Mouse (Mus musculus) cerebellum, adult 2 months (tissue): Measurements from ENCODE around the gene Cops3. TPM values are rescaled to one million over a fixed set of nuclear protein-coding genes. Genes with fewer than 3 reads are reported as not detected.

Source experiments
- DNase-seq, 2 experiments: peaks; one replicate each; pipeline ENCODE4 v3.0.0; 2021
- H3K27ac ChIP-seq: fragments of 200-500 bp; 2 replicates; pipeline ENCODE4 v1.5.1; 2012; ENCODE audit warnings: low read length, control low read depth, inconsistent platforms; ENCODE audit not compliant: insufficient read depth
- H3K27me3 ChIP-seq: fragments of 200-500 bp; 2 replicates; pipeline ENCODE4 v1.6.1; 2012; ENCODE audit warnings: inconsistent platforms, mild to moderate bottlenecking, low read length, moderate library complexity; ENCODE audit not compliant: control insufficient read depth, insufficient read depth
- H3K4me1 ChIP-seq: fragments of 200-500 bp; 2 replicates; pipeline ENCODE4 v1.6.1; 2011; ENCODE audit warnings: low read length; ENCODE audit not compliant: control insufficient read depth, insufficient read depth
- H3K4me3 ChIP-seq: fragments of 200-500 bp; replicated peaks from 2 replicates; pipeline ENCODE3; 2011; ENCODE audit warnings: mild to moderate bottlenecking, low read depth, low read length, control low read depth; ENCODE audit not compliant: insufficient read depth
- CTCF ChIP-seq: fragments of 200-500 bp; IDR thresholded peaks from 2 replicates; pipeline ENCODE4 v1.5.1; 2011; ENCODE audit warnings: low read depth, mild to moderate bottlenecking, control low read depth, low read length, moderate library complexity, borderline replicate concordance; ENCODE audit not compliant: insufficient read depth
- POLR2A ChIP-seq: fragments of 200-500 bp; IDR thresholded peaks from 2 replicates; pipeline ENCODE4 v1.6.1; 2011; ENCODE audit warnings: low read length, control low read depth, borderline replicate concordance; ENCODE audit not compliant: insufficient read depth
- WGBS: fragments of 180-500 bp; shearing (Covaris S2); methylation state at CpG from one replicate; pipeline ENCODE4 v1.1.7; 2018; 5-methylcytosine and 5-hydroxymethylcytosine counted together
- polyA plus RNA-seq: library from polyadenylated mRNA; depleted of rRNA; stranded (reverse); fragments of >200 nt; gene quantifications from 2 replicates; pipeline ENCODE4 v1.2.3, GENCODE M21; 2012; rRNA removed

Cops3 gene
- polyA plus RNA-seq, 1 experiment = 66.8 TPM

DNA sequence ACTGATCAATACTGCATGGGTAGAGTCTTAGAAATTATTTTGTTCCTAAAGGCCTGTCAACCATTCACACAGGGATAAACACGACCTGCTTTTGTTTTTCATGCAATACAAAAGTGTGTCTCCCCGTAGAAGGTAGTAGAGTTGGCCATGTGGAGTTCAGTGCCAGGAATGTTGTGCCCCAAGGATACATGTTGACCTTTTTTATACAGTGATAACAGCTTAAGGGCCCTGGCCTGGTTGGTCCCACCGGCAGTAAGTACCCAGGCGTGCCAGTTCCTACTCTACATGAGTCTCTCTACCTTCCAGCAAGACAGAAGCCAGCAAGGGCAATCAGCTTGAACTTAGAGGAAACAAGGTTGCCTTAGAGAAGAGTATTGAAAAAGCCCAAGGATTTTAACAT is 66.7 kb downstream of the Cops3 start:
- Histone ChIP-seq H3K27me3 (no peaks in the 10 kb centered on the region), H3K27ac (no peak overlapping the region), H3K4me1 (peaks cover 28% of the 10 kb centered on the region), H3K4me3 (no peak overlapping the region)
- TF ChIP-seq CTCF = no peak
- no peak for TF ChIP-seq POLR2A
- peak; percentile 39 to 42 for DNase-seq
- WGBS = 33% methylated on average over 4 of the region's 4 CpGs

DNA sequence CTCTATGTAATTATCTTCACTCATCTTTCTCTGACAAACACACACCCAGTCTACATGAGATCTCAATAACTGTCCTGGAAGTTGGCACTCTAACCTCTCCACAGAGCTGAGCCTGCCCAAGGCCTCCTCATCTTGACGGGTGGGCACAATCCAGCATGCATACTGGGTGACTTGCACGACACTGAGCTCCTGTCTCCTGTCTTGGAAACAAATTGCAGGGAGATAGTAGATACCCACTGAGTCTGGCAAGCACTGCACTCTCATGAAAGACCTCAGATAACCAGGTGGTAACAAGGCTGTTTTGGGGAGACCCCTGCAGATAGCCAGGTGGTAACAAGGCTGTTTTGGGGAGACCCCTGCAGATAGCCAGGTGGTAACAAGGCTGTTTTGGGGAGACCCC is 67.3 kb downstream of the Cops3 start:
- no peak overlapping the region for H3K4me3 ChIP-seq
- DNase-seq = peak; percentile 71 to 80
- WGBS = 13% methylated on average over 2 of the region's 2 CpGs
- H3K27me3 ChIP-seq = no peaks in the 10 kb centered on the region
- H3K27ac ChIP-seq = no peak overlapping the region
- peaks cover 27% of the 10 kb centered on the region for H3K4me1 ChIP-seq
- TF ChIP-seq CTCF = no peak
- TF ChIP-seq POLR2A = no peak

GRCm38 (mm10) chr11:59770753-59771152 is 68.9 kb downstream of the Cops3 start:
- WGBS = 23% methylated on average over 7 of the region's 7 CpGs
- H3K27me3 ChIP-seq = no peaks in the 10 kb centered on the region
- H3K27ac ChIP-seq = no peak overlapping the region
- H3K4me3 ChIP-seq = no peak overlapping the region
- DNase-seq = no peak
- peaks cover 24% of the 10 kb centered on the region; the same call in 1 of the 2 replicates for H3K4me1 ChIP-seq
- no peak for TF ChIP-seq POLR2A
- no peak for TF ChIP-seq CTCF

- TF ChIP-seq CTCF (no peak), POLR2A (no peak)
Measured at GRCm38 (mm10) chr11:59769738-59770137, 69.9 kb downstream of the Cops3 start.

DNA sequence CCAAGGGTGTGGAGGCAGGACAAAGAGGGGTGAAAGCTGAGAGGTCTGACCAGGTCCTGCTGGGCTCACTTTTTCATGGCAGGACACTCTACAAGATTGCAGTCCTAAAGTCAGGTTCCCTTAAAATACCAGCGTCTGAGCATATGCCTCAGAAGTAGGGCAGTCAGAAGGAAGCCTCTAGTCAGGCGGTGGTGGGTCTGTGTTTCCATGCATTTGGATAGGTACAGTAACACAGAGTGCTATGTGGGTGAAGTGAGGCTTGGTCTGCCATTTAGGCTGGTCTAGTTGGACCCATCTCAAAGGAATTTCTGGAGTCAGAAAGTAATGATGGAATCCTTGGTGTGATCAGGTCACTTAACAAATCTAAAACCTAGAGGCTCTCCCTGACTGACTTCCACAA is 70.3 kb downstream of the Cops3 start:
- no peaks in the 10 kb centered on the region for H3K27me3 ChIP-seq
- TF ChIP-seq CTCF = no peak
- no peak for TF ChIP-seq POLR2A
- no peak overlapping the region for H3K27ac ChIP-seq
- H3K4me1 ChIP-seq = peaks cover 24% of the 10 kb centered on the region; the same call in 1 of the 2 replicates
- no peak for DNase-seq
- 74% methylated on average over 2 of the region's 2 CpGs for WGBS
- H3K4me3 ChIP-seq = no peak overlapping the region

More at GRCm38 (mm10) chr11:59769738-59770137, 69.9 kb downstream of the Cops3 start:
- peaks cover 24% of the 10 kb centered on the region; the same call in 1 of the 2 replicates for H3K4me1 ChIP-seq
- no peak for DNase-seq
- H3K4me3 ChIP-seq = no peak overlapping the region
- no peaks in the 10 kb centered on the region for H3K27me3 ChIP-seq
- no peak overlapping the region for H3K27ac ChIP-seq
- 44% methylated on average over 6 of the region's 6 CpGs for WGBS

Other genes with a start within 250 kb of the Cops3 start
- gene Olfr223, start 246.5 kb downstream of the Cops3 start, polyA plus RNA-seq = not detected in 2 replicates
- 158 and 160 TPM in 2 replicates for gene Mprip, start 178.5 kb downstream of the Cops3 start, polyA plus RNA-seq
- gene Pld6, start 52.2 kb downstream of the Cops3 start, polyA plus RNA-seq = 2.3 and 2.5 TPM in 2 replicates
- 81.1 and 88.2 TPM in 2 replicates for gene Flcn, start 29.8 kb downstream of the Cops3 start, polyA plus RNA-seq
- gene Nt5m, start 391 bp downstream of the Cops3 start, polyA plus RNA-seq = 99.5 and 99.6 TPM in 2 replicates
- gene Med9, start 108.4 kb upstream of the Cops3 start, polyA plus RNA-seq = 36.7 and 37.8 TPM in 2 replicates
- gene Rasd1, start 125.1 kb upstream of the Cops3 start, polyA plus RNA-seq = 5.1 and 5.2 TPM in 2 replicates
- gene Pemt, start 206.7 kb upstream of the Cops3 start, polyA plus RNA-seq = 6.8 and 7.5 TPM in 2 replicates